Mouse (Mus musculus) T-cell, adult 2 months (primary cell): ENCODE measurements around the gene Gal3st4.
"Not testable (repeated sequence)": the region's sequence is repeated elsewhere in the genome, so short reads cannot be mapped to it uniquely, and the experiment has no call there.

Source experiments
- DNase-seq: peaks from one replicate; pipeline ENCODE4 v3.0.0; 2022; ENCODE audit warnings: low spot score

Gal3st4 gene

GRCm38 (mm10) chr5:138262001-138262400 is 10.6 kb downstream of the Gal3st4 start:
- no peak for DNase-seq

DNA sequence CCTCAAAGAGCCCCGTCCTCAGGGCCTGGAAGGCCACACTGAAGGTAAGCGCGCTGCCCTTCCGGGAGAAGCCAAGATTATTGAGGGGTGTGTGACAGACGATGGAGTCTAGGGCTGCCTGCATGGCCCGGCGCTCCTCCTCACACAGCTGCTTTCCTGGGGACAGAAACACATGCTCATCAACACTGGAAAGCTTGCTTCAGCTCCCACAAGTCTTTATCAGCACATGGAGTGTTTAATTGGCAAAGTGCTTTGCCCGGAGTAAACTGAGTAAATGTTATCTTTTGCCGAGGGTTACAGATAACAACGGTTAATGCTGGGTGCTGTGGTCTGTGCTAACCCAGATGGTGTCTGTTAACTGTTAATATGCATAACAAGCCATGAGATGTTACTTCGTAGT is 11.8 kb downstream of the Gal3st4 start:
- no peak for DNase-seq

DNA sequence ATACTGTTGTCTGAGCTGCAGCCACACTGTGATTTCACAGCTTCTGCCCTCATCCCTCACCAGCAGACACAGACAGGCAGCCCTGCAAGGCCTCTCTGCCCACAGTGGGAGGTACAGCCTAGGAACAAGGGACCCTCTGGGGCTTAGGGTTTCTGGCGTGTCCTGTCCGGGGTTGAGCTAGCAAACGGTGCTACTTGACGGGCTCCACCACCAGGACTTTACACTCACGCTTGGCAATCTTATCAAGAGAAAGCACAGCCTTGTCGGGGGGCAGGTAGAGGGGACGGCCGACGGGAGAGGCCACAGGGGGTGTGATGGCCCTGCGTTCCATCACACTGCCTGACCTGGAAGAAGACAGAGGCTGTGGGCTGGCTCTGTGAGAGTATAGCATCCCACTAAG is 12.6 kb downstream of the Gal3st4 start:
- DNase-seq = no peak

- no peak for DNase-seq
Observed at GRCm38 (mm10) chr5:138258993-138259392, 13.6 kb downstream of the Gal3st4 start.

DNA sequence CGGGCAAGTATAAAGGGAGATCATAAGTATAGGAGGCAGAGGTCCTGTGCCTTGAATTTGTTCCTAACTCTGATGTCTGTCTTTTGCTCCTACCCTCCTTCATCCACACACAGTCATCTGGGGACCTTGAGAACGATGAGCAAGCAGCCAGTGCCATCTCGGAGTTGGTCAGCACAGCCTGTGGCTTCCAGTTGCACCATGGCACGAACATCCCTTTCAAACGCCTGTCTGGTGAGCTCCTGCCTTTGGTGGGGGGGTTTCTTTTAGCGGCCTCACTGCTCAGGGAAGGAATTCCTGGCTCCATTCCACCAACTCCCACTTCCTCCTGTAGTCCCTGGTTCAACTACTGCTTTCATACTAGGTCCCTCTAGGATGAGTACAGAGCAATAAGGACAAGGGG is 14.1 kb downstream of the Gal3st4 start:
- no peak for DNase-seq

- no peak for DNase-seq
Observed at GRCm38 (mm10) chr5:138258078-138258477, 14.6 kb downstream of the Gal3st4 start.

DNA sequence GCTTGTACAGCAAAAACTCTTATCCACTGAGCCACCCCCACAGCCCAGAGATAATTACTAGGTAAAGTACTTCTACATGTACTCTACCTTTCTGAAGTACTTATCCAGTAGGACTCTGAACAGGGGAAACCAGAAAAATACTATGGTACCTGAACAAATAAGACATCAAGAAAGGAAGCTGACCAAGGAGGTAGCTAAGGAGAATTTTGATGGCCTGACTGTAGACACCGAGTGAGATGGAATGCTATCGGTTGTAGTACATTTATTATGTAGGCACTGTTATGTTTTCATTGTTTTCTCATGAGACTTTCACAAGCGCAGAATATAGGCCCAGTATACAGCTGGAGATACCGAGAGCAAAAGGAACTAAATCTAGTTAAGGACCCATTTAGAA is 15.1 kb downstream of the Gal3st4 start:
- no peak for DNase-seq

GRCm38 (mm10) chr5:138256966-138257584 is 15.6 kb downstream of the Gal3st4 start:
- DNase-seq = peak; percentile 57

- DNase-seq = no peak
Observed at GRCm38 (mm10) chr5:138256094-138256467, 16.6 kb downstream of the Gal3st4 start.

GRCm38 (mm10) chr5:138255353-138256093 is 17.1 kb downstream of the Gal3st4 start, which contains the start of gene Lamtor4:
TSS of gene Lamtor4 (plus strand) at chr5:138255482.
- DNase-seq = peak; percentile 93

GRCm38 (mm10) chr5:138253061-138253460 is 19.6 kb downstream of the Gal3st4 start:
- no peak for DNase-seq

GRCm38 (mm10) chr5:138251144-138251543 is 21.5 kb downstream of the Gal3st4 start:
- DNase-seq = no peak

- no peak for DNase-seq
Observed at GRCm38 (mm10) chr5:138241511-138241910, 31.1 kb downstream of the Gal3st4 start.

- DNase-seq = no peak
Observed at GRCm38 (mm10) chr5:138234224-138234623, 38.4 kb downstream of the Gal3st4 start.

DNA sequence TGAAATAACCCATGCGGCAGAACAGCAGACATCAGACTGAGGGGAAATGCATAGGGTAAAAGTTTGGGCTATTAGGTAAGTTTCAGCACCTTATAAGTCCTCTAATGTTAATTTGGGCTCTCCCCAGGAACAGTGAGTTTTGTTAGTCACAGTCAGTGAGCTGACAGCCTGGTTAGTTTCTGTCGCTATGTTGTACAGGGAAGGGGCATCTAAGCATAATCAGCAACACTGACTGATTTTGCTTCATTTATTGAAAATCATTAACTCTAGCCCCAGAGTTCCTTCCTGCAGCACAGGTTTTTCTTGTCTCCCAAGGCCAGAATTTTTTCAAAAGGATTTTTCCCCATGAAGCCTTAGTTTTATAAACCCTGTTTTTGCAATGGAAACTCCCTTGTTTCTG is 38.9 kb downstream of the Gal3st4 start:
- no peak for DNase-seq

DNA sequence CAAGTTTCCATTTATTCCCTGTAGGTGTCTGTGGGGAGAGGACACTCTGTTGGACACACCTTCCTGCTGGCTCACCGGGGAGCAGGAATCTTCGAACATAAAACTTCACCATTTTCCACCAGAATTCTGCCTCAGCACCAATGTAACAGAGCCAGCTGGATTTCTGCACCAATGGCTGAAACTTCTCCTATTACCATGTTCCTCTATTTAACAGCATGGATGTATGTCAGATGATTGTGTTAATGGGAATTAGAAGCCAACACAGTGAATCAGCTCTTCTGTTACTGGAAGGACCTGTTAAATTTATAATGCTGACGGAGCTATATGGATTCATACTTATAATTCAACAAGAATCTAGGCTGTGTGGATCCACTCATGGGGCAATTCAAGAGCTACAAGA is 43.1 kb downstream of the Gal3st4 start:
- no peak for DNase-seq

DNA sequence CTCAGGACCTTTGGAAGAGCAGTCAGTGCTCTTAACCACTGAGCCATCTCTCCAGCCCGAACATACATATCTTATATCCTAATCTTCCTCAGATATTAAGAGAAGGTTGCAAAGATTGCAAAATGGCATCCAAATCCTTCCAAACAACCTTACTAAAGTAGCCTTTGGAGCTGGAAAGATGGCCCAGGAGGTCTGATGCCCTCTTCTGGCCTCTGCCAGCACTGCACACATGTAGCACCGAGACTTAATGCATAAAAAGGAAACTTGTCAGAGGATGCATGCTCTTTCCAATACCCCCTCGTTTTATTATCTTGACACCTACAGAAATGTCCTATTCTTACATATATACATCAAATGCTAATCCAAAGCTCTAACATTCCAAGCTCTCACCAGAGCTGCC is 44.6 kb downstream of the Gal3st4 start:
- peak; percentile 15 for DNase-seq

DNA sequence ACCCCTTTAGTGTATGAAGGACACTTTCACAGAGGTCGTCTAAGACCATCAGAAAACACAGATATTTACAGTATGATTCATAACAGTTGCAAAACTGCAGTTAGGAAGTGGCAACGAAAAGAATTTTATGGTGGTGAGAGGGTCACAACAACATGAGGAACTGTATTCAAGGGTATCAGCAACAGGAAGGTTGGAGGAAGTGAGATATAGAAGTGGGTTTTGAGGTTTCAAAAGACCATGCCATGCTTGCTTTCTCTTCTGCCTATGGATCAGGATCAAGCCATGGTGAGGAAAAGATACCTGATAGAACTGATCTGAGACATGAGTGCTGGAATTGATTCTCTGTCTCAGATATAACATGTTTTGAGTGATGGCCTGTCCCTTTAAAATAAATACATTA is 45.3 kb downstream of the Gal3st4 start:
- DNase-seq = no peak

GRCm38 (mm10) chr5:138226491-138226890 is 46.1 kb downstream of the Gal3st4 start:
- no peak for DNase-seq

DNA sequence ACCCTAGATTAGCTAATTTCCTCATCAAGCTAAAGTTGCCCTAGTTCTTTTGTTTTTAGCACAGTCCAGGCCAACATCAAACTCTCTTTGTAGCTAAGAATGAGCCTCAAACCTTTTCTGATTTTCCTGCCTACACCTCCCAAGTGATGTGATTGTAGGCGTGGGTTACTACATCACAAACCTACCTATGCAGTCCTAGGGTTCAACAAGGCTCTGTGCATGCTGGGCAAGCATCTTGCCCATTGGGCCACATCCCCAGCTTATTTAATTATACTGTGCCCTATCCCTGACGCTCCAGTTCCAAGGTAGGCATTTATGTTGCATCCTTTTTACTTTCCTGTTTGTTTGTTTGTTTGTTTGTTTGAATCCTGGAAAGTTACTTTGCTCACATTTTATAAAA is 46.9 kb downstream of the Gal3st4 start, which contains the start of gene Nxpe5:
Nxpe5 (plus strand) TSS at position 199 of the 400 bp plus-strand sequence.
- DNase-seq = no peak

DNA sequence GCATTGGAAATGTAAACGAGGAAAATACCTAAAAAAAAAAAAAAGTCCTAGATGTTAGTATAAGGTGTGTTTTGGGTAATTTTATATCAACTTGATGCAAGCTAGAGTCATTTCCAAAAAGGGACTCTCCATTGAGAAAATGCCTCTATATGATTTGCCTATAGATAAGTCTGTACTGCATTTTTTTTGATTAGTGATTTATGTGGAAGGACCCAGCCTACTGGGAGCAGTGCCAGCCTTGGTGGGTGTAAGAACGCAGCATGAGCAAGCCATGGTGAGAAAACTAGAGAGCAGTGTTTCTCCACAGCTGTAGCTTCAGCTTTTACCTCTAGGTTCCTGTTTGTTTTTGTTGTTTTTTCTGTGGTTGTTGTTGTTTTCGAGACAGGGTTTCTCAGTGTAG is 49.4 kb downstream of the Gal3st4 start:
- no peak for DNase-seq

DNA sequence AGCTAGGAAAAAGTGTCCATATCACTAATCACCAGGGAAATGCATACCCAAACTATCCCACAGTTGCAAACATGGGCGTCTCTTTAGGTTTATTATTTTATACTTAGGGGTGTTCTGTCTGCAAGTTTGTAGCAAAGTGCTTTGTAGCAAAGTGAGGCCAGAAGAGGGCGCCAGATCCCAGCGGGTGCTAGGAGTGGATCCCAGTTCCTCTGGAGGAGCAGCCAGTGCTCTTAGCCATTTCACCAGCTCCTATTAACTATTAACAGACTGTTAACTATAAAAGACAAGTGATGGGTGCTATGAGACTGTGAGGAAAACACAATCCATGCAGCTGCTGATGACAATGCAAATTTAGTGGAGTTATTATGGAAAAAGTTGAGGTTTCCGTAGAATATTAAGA is 50.5 kb downstream of the Gal3st4 start:
- DNase-seq = peak; percentile 63

DNA sequence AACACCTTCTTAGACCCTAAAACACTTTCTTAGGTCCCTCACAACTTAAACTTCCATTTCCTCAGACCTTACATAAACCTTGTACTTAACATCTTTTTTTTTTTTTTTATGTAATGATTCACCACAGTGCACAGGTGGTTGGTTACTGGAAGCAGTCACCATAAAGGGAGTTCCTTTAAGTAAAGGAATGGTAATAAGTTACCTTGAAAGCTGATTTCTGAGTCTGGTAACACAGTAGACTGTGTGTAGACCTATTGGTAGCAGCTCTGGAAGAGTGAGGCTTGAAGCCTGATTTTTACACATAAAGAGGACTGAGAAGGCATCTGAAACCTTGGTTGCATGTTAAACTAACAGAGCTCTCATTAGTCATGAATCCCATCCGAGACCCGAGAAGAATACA is 52.8 kb downstream of the Gal3st4 start:
- DNase-seq = no peak

DNA sequence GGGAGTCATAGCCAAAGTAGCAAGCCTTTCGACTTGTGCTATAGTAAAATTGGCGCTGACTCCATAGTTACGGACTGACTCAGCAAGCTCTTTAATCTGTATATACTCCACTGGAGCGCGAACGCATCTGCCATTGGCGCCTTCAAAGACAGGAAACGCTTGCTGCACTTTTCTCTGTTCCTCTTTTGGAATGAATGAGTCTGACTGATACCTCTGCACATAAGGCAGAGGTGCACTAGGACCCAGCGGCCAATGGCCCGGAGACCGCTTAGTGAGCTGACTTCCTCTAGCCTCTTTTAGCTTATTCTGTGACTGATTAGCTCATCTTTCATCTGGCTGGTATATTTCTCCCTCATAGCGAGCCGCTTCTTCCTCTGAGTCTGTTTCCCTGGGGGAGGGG is 56.0 kb downstream of the Gal3st4 start:
- not testable (repeated sequence) for DNase-seq
